Mouse (Mus musculus) MEL (cell line): ENCODE results near the gene Vps13c.

Experiments used
- CHD2 ChIP-seq: IDR thresholded peaks from 2 replicates; pipeline ENCODE4 v1.6.1; 2011; ENCODE audit warnings: low read length, improper control_type of control experiment
- CTCF ChIP-seq, 3 experiments: IDR thresholded peaks in 2 of 3; conservative IDR thresholded peaks in 1 of 3; 2 replicates each; pipeline ENCODE4 v1.5.1; 2011 to 2012; ENCODE audit warnings: low read length in 3 of 3, low read depth in 2 of 3, mild to moderate bottlenecking in 2 of 3, improper control_type of control experiment in 1 of 3, inconsistent platforms in 1 of 3, mixed read lengths in 1 of 3, moderate library complexity in 1 of 3; ENCODE audit not compliant: control insufficient read depth in 1 of 3, insufficient read depth in 1 of 3, poor library complexity in 1 of 3, severe bottlenecking in 1 of 3
- E2F4 ChIP-seq: IDR thresholded peaks from 2 replicates; pipeline ENCODE4 v1.6.1; 2011; ENCODE audit warnings: low read depth, low read length, improper control_type of control experiment, borderline replicate concordance
- HCFC1 ChIP-seq: IDR thresholded peaks from 2 replicates; pipeline ENCODE4 v1.6.1; 2012; ENCODE audit warnings: low read depth, mild to moderate bottlenecking, inconsistent platforms, low read length, improper control_type of control experiment, moderate library complexity
- JUND ChIP-seq: IDR thresholded peaks from 2 replicates; pipeline ENCODE4 v1.6.1; 2011; ENCODE audit warnings: low read depth, mild to moderate bottlenecking, improper control_type of control experiment, low read length
- MAZ ChIP-seq: IDR thresholded peaks from 2 replicates; pipeline ENCODE4 v1.6.1; 2012; ENCODE audit warnings: low read depth, mild to moderate bottlenecking, inconsistent platforms, low read length, improper control_type of control experiment
- MEF2A ChIP-seq: IDR thresholded peaks from 2 replicates; pipeline ENCODE4 v1.6.1; 2014; ENCODE audit warnings: low read depth, mild to moderate bottlenecking, inconsistent platforms, low read length, improper control_type of control experiment; ENCODE audit not compliant: poor library complexity, insufficient replicate concordance, severe bottlenecking; ENCODE audit errors: extremely low read depth
- POLR2A ChIP-seq, 2 experiments: IDR thresholded peaks; 2 replicates each; pipeline ENCODE4 v1.6.1; 2011 to 2012; ENCODE audit warnings: low read length in 2 of 2, mild to moderate bottlenecking in 2 of 2, control low read depth in 1 of 2, improper control_type of control experiment in 1 of 2, low read depth in 1 of 2, moderate library complexity in 1 of 2; ENCODE audit not compliant: control insufficient read depth in 1 of 2, insufficient read depth in 1 of 2, poor library complexity in 1 of 2
- POLR2AphosphoS2 ChIP-seq: IDR thresholded peaks from 2 replicates; pipeline ENCODE4 v1.6.1; 2011; ENCODE audit warnings: low read length, improper control_type of control experiment
- UBTF ChIP-seq: IDR thresholded peaks from 2 replicates; pipeline ENCODE4 v1.6.1; 2012; ENCODE audit warnings: low read depth, mild to moderate bottlenecking, inconsistent platforms, low read length, improper control_type of control experiment, moderate library complexity, borderline replicate concordance; ENCODE audit not compliant: insufficient read depth
- USF1 ChIP-seq: IDR thresholded peaks from 2 replicates; pipeline ENCODE4 v1.6.1; 2014; ENCODE audit warnings: low read depth, mild to moderate bottlenecking, inconsistent platforms, low read length, improper control_type of control experiment, moderate library complexity
- ZC3H11A ChIP-seq: IDR thresholded peaks from 2 replicates; pipeline ENCODE4 v1.6.1; 2012; ENCODE audit warnings: low read depth, mild to moderate bottlenecking, inconsistent platforms, low read length, improper control_type of control experiment

GRCm38 (mm10) chr9:67875337-67875736 lies 35.1 kb downstream of the Vps13c start:
- TF ChIP-seq MAZ (no peak), POLR2AphosphoS2 (no peak), POLR2A (IDR thresholded peaks at IDR 0.05; ENCODE audit: control insufficient read depth in 1 of 2, insufficient read depth in 1 of 2, low read depth in 1 of 2, low read length in 2 of 2, poor library complexity in 1 of 2) (no peak), CHD2 (no peak), CTCF (IDR thresholded peaks at IDR 0.05 in 2 of 3, conservative IDR thresholded peaks at IDR 0.05 in 1 of 3; ENCODE audit: control insufficient read depth in 1 of 3, insufficient read depth in 1 of 3, low read depth in 2 of 3, low read length in 3 of 3, poor library complexity in 1 of 3, severe bottlenecking in 1 of 3) (peak; percentile 32 to 51 (median 46); a peak in 5 of 6 replicates), HCFC1 (no peak), ZC3H11A (no peak), JUND (no peak), E2F4 (no peak), MEF2A (no peak), USF1 (no peak), UBTF (no peak)
